Mouse (Mus musculus) MEL (cell line): ENCODE measurements at regions not wholly inside any gene's neighbourhood (a gene's known extent, or its start where the extent isn't known, plus 50 kb on each side); places are given as distances from the start of the nearest gene placed in this dataset.

ENCODE experiments used
- EP300 ChIP-seq, 2 experiments: IDR thresholded peaks; 2 replicates each; pipeline ENCODE4 v1.6.1; 2011; ENCODE audit warnings: improper control_type of control experiment in 2 of 2, low read length in 2 of 2, low read depth in 1 of 2, mild to moderate bottlenecking in 1 of 2
- MAX ChIP-seq: IDR thresholded peaks from 2 replicates; pipeline ENCODE4 v1.6.1; 2011; ENCODE audit warnings: low read length, improper control_type of control experiment
- MEF2A ChIP-seq: IDR thresholded peaks from 2 replicates; pipeline ENCODE4 v1.6.1; 2014; ENCODE audit warnings: low read depth, mild to moderate bottlenecking, inconsistent platforms, low read length, improper control_type of control experiment; ENCODE audit not compliant: poor library complexity, insufficient replicate concordance, severe bottlenecking; ENCODE audit errors: extremely low read depth
- NRF1 ChIP-seq: IDR thresholded peaks from 2 replicates; pipeline ENCODE4 v1.6.1; 2014; ENCODE audit warnings: low read depth, mild to moderate bottlenecking, inconsistent platforms, low read length, improper control_type of control experiment, moderate library complexity; ENCODE audit not compliant: poor library complexity, insufficient read depth, severe bottlenecking
- SIN3A ChIP-seq: IDR thresholded peaks from 2 replicates; pipeline ENCODE4 v1.6.1; 2012; ENCODE audit warnings: low read length, improper control_type of control experiment, inconsistent platforms

DNA sequence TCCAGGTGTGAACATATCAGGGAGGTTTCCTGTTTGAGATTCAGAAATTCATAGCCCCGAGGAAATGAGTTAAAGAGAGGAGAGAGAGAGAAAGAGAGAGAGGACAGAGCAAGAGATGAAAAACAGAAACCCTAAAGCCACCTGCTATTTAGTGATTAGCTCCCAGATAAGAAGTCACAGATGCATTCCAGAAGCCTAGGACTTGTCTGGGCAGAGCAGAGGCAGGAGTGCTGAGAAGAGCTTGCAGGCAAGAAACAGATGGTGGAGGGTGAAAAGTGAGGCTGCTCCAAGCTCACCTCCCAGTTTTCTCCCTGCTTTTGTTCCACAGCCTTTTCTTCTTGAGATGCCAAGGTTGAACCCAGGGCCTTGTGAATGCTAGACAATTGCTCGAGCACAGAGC is 180.7 kb upstream of the Camk1g start:
- TF ChIP-seq NRF1, result no peak
- no peak for TF ChIP-seq EP300 (IDR thresholded peaks at IDR 0.05; ENCODE audit: low read depth in 1 of 2, low read length in 2 of 2)
- no peak for TF ChIP-seq MEF2A
- no peak for TF ChIP-seq MAX
- no peak for TF ChIP-seq SIN3A
